Mouse (Mus musculus): ENCODE measurements around the gene Ormdl3.

GRCm38 (mm10) chr11:98540319-98540718 lies 46.8 kb downstream of the Ormdl3 start:
- TF ChIP-seq CHD2 (IDR thresholded peaks at IDR 0.05; ENCODE audit: low read depth, low read length) (no peak), MAFK (IDR thresholded peaks at IDR 0.05; ENCODE audit: insufficient read depth, low read depth, low read length) (no peak), ZNF384 (IDR thresholded peaks at IDR 0.05; ENCODE audit: low read depth, low read length) (no peak)

All from ES-E14 (cell line).